Mouse (Mus musculus) intestine, embryonic 16.5 days (tissue): ENCODE measurements around the gene Fibp. TPM values are rescaled to one million over a fixed set of nuclear protein-coding genes. Genes with fewer than 3 reads are reported as not detected.

Source experiments
- ATAC-seq: fragments of 200-750 bp; cut with Nextera tagmentation; 2 replicates; pipeline ENCODE4 v1.8.0; 2017; ENCODE audit warnings: moderate TSS enrichment, moderate library complexity
- H3K27ac ChIP-seq: fragments of 300-500 bp; sonication (generic); 2 replicates; pipeline ENCODE4 v1.5.1; 2014; ENCODE audit warnings: mild to moderate bottlenecking, low read length
- H3K27me3 ChIP-seq: fragments of 300-500 bp; sonication (generic); replicated peaks from 2 replicates; pipeline ENCODE4 v1.6.1; 2014; ENCODE audit warnings: low read length, control low read depth, mixed read lengths; ENCODE audit not compliant: control insufficient read depth, insufficient read depth
- H3K36me3 ChIP-seq: fragments of 300-500 bp; sonication (generic); 2 replicates; pipeline ENCODE4 v1.6.1; 2014; ENCODE audit warnings: low read length, control low read depth; ENCODE audit not compliant: control insufficient read depth, insufficient read depth
- H3K4me1 ChIP-seq: fragments of 300-500 bp; sonication (generic); 2 replicates; pipeline ENCODE4 v1.6.1; 2014; ENCODE audit warnings: low read length, control low read depth, mixed read lengths; ENCODE audit not compliant: control insufficient read depth, insufficient read depth
- H3K4me2 ChIP-seq: fragments of 300-500 bp; sonication (generic); 2 replicates; pipeline ENCODE4 v1.6.1; 2014; ENCODE audit warnings: low read depth, low read length, control low read depth
- H3K4me3 ChIP-seq: fragments of 300-500 bp; sonication (generic); 2 replicates; pipeline ENCODE4 v1.5.1; 2014; ENCODE audit warnings: mild to moderate bottlenecking, low read length
- H3K9ac ChIP-seq: fragments of 300-500 bp; sonication (generic); 2 replicates; pipeline ENCODE4 v1.6.1; 2014; ENCODE audit warnings: low read depth, low read length
- H3K9me3 ChIP-seq: fragments of 300-500 bp; sonication (generic); 2 replicates; pipeline ENCODE4 v1.6.1; 2016; ENCODE audit warnings: low read length, control low read depth; ENCODE audit not compliant: control insufficient read depth
- WGBS: fragments of 180-500 bp; shearing (Covaris S2); extraction: QIAGEN DNeasy Blood & Tissue Kit; methylation state at CpG from one replicate; pipeline ENCODE4 v1.1.7; 2014; 5-methylcytosine and 5-hydroxymethylcytosine counted together
- polyA plus RNA-seq: library from polyadenylated mRNA; unstranded; fragments of >200 nt; fragmentation: Nextera tagmentation; extraction: Ambion mirVana; gene quantifications from 2 replicates; pipeline ENCODE4 v1.2.1, GENCODE M21; 2015

Fibp gene
- polyA plus RNA-seq, 1 experiment from 2014 or later = 102 TPM

DNA sequence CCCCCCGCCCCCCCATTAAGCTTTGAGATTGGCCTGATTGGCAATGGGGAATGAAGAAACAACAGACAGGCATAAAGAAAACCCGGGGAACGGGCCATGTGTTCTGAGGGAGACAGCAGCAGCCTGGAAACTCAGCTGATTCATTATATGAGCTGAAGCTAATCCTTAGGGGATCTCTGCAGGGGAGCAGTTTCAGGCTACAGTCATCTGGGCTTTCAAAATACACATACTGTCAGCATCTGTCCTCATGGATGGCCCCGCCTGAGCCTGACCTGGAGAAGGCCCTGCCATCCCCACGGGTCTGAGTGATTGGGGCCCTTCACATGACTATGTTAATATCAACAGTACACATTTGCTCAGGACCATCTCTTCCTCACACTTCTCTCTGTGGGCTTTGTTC is 11.4 kb downstream of the Fibp start:
- 58% methylated on average over 5 of the region's 5 CpGs for WGBS
- Histone ChIP-seq H3K4me1 (peaks cover 8% of the 10 kb centered on the region), H3K9me3 (no peaks in the 10 kb centered on the region), H3K4me3 (no peak overlapping the region), H3K36me3 (0 out of 2 replicates have a peak, but pooled peaks cover 4% of the 10 kb centered on the region), H3K27me3 (no peaks in the 10 kb centered on the region), H3K4me2 (no peak overlapping the region), H3K27ac (no peak overlapping the region), H3K9ac (no peak overlapping the region)
- ATAC-seq = no peak

DNA sequence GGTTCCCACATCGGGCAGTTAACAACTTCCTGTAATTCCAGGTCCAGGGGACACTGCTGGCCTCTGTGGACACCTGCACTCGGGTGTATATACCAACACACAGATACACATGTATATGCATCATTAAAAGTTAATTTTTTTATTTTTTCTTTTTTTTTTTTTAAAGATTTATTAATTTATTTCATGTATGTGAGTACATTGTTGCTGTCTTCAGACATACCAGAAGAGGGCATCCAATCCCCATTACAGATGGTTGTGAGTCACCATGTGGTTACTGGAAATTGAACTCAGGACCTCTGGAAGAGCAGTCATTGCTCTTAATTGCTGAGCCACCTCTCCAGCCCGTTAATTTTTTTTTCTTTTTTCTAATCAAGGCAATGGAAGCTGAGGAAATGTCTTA is 12.4 kb downstream of the Fibp start:
- Histone ChIP-seq H3K4me2 (no peak overlapping the region), H3K9me3 (no peaks in the 10 kb centered on the region), H3K4me3 (no peak overlapping the region), H3K4me1 (peaks cover 8% of the 10 kb centered on the region), H3K36me3 (no peaks in the 10 kb centered on the region), H3K27ac (no peak overlapping the region), H3K9ac (no peak overlapping the region), H3K27me3 (no peaks in the 10 kb centered on the region)
- ATAC-seq = no peak
- WGBS = 80% methylated on average over 3 of the region's 3 CpGs

DNA sequence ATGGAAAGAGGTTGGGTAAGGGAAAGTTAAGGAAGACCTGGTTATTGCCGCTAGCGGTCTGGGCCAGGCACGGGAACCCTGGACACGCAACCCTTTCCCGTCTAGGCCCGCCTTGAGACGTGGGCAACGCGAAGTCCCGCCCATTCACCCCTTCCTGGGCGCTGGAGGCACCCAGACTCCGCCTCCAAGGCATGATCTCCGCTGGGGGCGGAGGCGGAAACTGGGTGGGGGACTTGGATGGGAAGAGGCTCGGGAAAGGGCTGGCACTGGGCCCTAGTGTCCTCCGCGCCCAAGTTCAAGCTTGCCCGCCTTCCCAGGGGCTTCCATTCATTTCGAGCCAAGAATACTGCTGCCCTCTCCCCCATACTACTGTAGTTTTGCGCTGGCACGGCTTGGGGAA is 13.3 kb downstream of the Fibp start, which contains the start of gene Efemp2:
TSS of gene Efemp2 (plus strand) at position 235 of the 400 bp plus-strand sequence.
- ATAC-seq = peak; percentile 77

DNA sequence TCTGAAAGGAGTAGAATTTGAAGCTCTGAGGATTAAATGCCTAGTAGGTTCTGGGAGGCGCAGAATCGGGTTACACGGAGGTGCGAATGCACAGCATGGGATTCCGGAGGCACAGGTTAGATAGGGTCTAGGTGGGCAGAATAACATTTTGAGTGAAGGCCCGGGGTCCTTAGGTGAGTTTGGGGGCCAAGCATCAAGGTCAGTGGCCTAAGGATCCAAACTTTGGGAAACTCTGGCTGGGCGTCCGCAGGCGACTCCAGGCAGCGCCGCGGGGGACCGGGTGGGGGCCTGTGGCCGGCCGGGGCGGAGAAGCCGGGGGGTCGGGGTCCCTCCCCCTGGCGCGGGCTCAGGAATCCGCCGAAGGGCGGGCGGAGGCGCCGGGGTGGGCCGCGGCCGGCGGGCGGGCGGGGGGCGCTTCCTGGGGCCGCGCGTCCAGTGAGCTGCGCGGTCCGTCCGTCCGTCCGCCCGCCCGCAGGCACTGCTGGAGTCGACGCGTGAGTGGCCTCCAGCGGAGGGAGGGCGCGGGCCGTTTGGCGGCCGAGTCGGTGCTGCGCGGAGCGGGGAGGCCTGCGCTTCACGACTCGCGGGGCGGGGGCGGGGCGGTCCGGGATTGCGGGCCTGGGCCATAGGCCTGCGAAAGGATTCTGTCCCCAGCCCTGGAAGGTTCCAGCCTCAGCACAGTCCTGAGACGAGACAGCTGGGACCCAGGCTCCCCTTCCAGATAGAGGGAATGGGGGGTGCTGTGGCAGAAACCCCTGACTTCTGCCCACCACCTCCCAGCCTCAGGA is 14.1 kb downstream of the Fibp start:
- H3K27me3 ChIP-seq = no peaks in the 10 kb centered on the region
- 2% methylated on average over 50 of the region's 68 CpGs for WGBS
- ATAC-seq = peak; percentile 72
- H3K4me1 ChIP-seq = peaks cover 8% of the 10 kb centered on the region
- no peaks in the 10 kb centered on the region for H3K36me3 ChIP-seq
- H3K4me2 ChIP-seq = peak overlapping the region; percentile 97
- peak overlapping the region; percentile 88 for H3K27ac ChIP-seq
- H3K9me3 ChIP-seq = no peaks in the 10 kb centered on the region
- H3K4me3 ChIP-seq = peak overlapping the region; percentile 62
- H3K9ac ChIP-seq = peak overlapping the region; percentile 80

More for the DNA sequence above, 13.3 kb downstream of the Fibp start, which contains the start of gene Efemp2:
- Histone ChIP-seq H3K4me3 (peak within 1 kb of the TSS; percentile 62), H3K4me1 (peaks cover 8% of the 10 kb centered on the region), H3K4me2 (peak within 1 kb of the TSS; percentile 97), H3K9ac (peak within 1 kb of the TSS; percentile 80), H3K36me3 (no peaks in the 10 kb centered on the region), H3K27me3 (no peaks in the 10 kb centered on the region), H3K27ac (peak within 1 kb of the TSS; percentile 88), H3K9me3 (no peaks in the 10 kb centered on the region)
- 3% methylated on average over 22 of the region's 22 CpGs for WGBS

DNA sequence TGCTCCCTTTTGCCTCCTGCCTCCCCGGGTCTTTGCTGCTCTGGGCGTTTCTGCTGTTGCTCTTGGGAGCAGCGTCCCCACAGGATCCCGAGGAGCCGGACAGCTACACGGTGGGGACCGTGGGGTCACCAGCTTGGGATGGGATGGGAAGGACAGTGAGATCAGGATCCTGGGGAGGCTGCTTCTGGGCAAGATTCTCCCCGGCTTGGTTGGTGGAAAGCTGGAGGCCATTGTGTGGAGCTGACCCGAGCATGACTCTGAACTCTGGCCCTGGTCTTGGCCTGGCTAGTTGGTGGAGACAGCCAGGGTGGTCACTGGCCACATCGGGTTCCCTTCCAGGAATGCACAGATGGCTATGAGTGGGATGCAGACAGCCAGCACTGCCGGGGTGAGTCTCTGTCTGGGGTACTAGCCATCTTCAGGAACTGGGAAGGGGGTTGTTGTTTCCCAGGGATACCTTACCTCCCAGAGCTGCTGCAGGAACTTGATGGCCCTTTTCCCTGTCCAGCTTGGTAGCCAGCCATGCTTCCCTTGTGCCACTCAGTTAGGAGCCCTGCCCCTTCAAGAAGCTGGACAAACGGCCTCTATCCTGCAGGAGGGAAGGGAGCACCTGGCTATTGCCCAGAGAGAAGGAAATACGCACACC is 14.8 kb downstream of the Fibp start:
- Histone ChIP-seq H3K4me3 (peak overlapping the region; percentile 62), H3K4me1 (peaks cover 8% of the 10 kb centered on the region), H3K27ac (peak overlapping the region; percentile 88), H3K4me2 (peak overlapping the region; percentile 97), H3K36me3 (no peaks in the 10 kb centered on the region), H3K9ac (peak overlapping the region; percentile 80), H3K9me3 (no peaks in the 10 kb centered on the region), H3K27me3 (no peaks in the 10 kb centered on the region)
- WGBS = 20% methylated on average over 13 of the region's 13 CpGs
- ATAC-seq = no peak; the same call in 1 of the 2 replicates

DNA sequence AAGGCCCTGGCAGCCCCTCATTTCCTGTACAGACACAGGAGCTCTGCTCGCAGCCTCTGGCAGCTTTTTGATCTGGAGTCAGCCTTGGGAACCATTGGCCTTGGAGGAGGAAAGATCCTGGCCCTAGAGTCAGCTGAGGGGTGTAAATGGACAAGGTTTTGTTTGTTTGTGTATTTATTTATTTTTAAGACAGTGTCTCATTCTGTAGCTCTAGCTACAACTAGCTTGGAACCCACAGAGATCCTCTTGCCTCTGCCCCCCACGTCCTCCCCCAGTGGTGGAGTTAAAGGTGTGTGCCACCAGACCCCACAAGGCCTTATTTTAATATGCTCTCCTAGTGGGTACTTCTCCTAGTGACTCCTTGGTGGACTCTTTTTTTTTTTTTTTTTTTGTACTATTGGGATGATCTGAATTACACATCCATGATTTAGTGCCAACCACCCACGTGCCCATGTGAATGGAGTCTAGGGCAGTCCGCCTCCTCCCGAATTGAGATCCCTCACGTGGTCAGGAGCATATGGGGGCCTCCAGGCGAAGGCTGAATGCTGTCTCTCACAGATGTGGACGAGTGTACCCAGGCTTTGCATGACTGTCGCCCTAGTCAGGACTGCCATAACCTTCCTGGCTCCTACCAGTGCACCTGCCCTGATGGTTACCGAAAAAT is 16.7 kb downstream of the Fibp start:
- WGBS = 87% methylated on average over 10 of the region's 10 CpGs
- Histone ChIP-seq H3K4me3 (no peak overlapping the region), H3K9ac (peak overlapping the region; percentile 33; the same call in 1 of the 2 replicates), H3K9me3 (no peaks in the 10 kb centered on the region), H3K27ac (no peak overlapping the region), H3K4me2 (no peak overlapping the region), H3K27me3 (no peaks in the 10 kb centered on the region), H3K4me1 (peaks cover 8% of the 10 kb centered on the region), H3K36me3 (no peaks in the 10 kb centered on the region; the same call in 1 of the 2 replicates)
- ATAC-seq = no peak

DNA sequence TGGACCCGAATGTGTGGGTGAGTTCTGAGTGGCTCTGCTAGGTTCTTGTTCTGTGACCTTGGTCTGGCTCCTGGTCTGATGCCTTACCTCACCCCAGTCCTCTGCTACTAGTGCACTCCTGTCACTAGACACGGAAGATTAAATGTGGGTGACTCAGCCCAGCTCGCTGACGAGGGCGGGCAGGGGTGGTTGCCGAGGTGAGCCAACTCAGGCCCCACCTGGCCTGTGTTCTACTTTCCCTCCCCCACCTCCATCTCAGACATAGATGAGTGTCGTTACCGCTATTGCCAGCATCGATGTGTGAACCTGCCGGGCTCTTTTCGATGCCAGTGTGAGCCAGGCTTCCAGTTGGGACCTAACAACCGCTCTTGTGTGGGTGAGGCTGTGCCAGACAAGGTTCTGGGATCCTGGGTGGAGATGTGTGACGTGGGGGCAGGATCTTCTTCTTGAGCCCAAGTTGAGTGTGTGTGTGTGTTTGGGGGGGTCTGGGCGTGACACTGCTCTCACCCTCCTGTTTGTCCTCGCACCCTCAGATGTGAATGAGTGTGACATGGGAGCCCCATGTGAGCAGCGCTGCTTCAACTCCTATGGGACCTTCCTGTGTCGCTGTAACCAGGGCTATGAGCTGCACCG is 17.4 kb downstream of the Fibp start:
- no peak overlapping the region for H3K9ac ChIP-seq
- peaks cover 8% of the 10 kb centered on the region for H3K4me1 ChIP-seq
- no peak overlapping the region for H3K4me3 ChIP-seq
- peaks cover 2% of the 10 kb centered on the region; the same call in 1 of the 2 replicates for H3K36me3 ChIP-seq
- H3K27ac ChIP-seq = no peak overlapping the region
- H3K4me2 ChIP-seq = no peak overlapping the region
- H3K9me3 ChIP-seq = no peaks in the 10 kb centered on the region
- H3K27me3 ChIP-seq = no peaks in the 10 kb centered on the region
- ATAC-seq = no peak
- 88% methylated on average over 18 of the region's 18 CpGs for WGBS

DNA sequence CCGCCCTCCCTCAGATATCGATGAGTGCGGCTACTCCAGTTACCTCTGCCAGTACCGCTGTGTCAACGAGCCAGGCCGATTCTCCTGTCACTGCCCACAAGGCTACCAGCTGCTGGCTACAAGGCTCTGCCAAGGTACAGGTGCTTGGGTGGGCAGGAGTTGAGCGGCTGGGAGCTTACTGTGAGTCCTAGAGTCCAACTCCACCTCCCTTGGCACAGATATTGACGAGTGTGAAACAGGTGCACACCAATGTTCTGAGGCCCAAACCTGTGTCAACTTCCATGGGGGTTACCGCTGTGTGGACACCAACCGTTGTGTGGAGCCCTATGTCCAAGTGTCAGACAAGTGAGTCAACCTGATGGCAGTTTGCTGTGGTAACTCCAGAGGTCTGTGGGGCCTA is 19.6 kb downstream of the Fibp start:
- Histone ChIP-seq H3K36me3 (peaks cover 4% of the 10 kb centered on the region), H3K4me1 (peaks cover 8% of the 10 kb centered on the region), H3K4me2 (no peak overlapping the region), H3K9me3 (no peaks in the 10 kb centered on the region), H3K27ac (no peak overlapping the region), H3K9ac (no peak overlapping the region), H3K27me3 (no peaks in the 10 kb centered on the region), H3K4me3 (no peak overlapping the region)
- ATAC-seq = no peak
- WGBS = 91% methylated on average over 10 of the region's 10 CpGs

DNA sequence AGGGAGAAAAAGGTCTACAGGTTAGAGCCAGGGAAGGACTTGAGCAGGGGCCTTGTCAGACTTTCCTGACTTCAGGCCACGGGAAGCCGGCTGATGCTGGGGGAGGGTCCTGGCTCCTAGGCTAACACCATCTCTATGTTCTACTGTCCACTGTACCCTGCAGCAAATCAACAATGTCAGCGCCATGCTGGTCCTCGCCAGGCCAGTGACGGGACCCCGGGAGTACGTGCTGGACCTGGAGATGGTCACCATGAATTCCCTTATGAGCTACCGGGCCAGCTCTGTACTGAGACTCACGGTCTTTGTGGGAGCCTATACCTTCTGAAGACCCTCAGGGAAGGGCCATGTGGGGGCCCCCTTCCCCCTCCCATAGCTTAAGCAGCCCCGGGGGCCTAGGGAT is 21.0 kb downstream of the Fibp start:
- H3K27ac ChIP-seq = no peak overlapping the region
- no peak for ATAC-seq
- H3K9me3 ChIP-seq = no peaks in the 10 kb centered on the region
- H3K27me3 ChIP-seq = no peaks in the 10 kb centered on the region
- H3K36me3 ChIP-seq = peaks cover 7% of the 10 kb centered on the region
- H3K4me1 ChIP-seq = peaks cover 3% of the 10 kb centered on the region; the same call in 1 of the 2 replicates
- H3K9ac ChIP-seq = no peak overlapping the region
- WGBS = 91% methylated on average over 10 of the region's 10 CpGs
- H3K4me3 ChIP-seq = no peak overlapping the region
- no peak overlapping the region for H3K4me2 ChIP-seq
